Mouse (Mus musculus) gastrocnemius, postnatal 25 days (tissue): ENCODE results near the gene Prpf4b. TPM values are rescaled to one million over a fixed set of nuclear protein-coding genes. Genes with fewer than 3 reads are reported as not detected.
"Not testable (repeated sequence)": the region's sequence is repeated elsewhere in the genome, so short reads cannot be mapped to it uniquely, and the experiment has no call there.

Experiments used
- DNase-seq: peaks from one replicate; pipeline ENCODE4 v3.0.0; 2022
- total RNA-seq, 2 experiments: library from RNA; stranded (reverse); gene quantifications; 1 replicate in 1 of 2; 2 replicates in 1 of 2; pipeline ENCODE4 v1.2.3; 2021

Gene Prpf4b
- total RNA-seq, 2 experiments from 2014 or later, result 26.9 to 27.3 TPM

GRCm38 (mm10) chr13:34934931-34935644 lies 60.0 kb downstream of the Prpf4b start:
- DNase-seq, result no peak

- DNase-seq, result no peak
Measured at GRCm38 (mm10) chr13:34942370-34942769, 67.3 kb downstream of the Prpf4b start.

GRCm38 (mm10) chr13:34951437-34951836 lies 76.3 kb downstream of the Prpf4b start:
- not testable (repeated sequence) for DNase-seq

Other genes starting within 250 kb of the Prpf4b start
- 1 to 10 TPM; 4.6 TPM for gene Pxdc1, start 221.8 kb upstream of the Prpf4b start, total RNA-seq
- gene Fam50b, start 140.5 kb upstream of the Prpf4b start, total RNA-seq, result not detected
- gene Fam217a, start 49.0 kb downstream of the Prpf4b start, total RNA-seq, result not detected
- not detected for gene 4933417A18Rik, start 49.1 kb downstream of the Prpf4b start, total RNA-seq
- under 1 TPM; 0.75 to 0.90 TPM for gene Eci3, start 88.5 kb downstream of the Prpf4b start, total RNA-seq
- 10 to 100 TPM; 89.0 to 91.1 TPM for gene Eci2, start 151.8 kb downstream of the Prpf4b start, total RNA-seq